Mouse (Mus musculus) E14TG2a.4 (cell line): ENCODE data around the gene Sf3a2.

Experiments used
- H3K27me3 ChIP-seq: 2 replicates; pipeline ENCODE4 v1.6.1; 2014; ENCODE audit warnings: low read length, control low read depth; ENCODE audit not compliant: insufficient read depth
- H3K36me3 ChIP-seq: 2 replicates; pipeline ENCODE4 v1.6.1; 2014; ENCODE audit warnings: low read length, control low read depth; ENCODE audit not compliant: insufficient read depth
- H3K4me1 ChIP-seq: replicated peaks from 2 replicates; pipeline ENCODE4 v1.6.1; 2014; ENCODE audit warnings: low read depth, low read length, control low read depth
- H3K4me3 ChIP-seq: replicated peaks from 2 replicates; pipeline ENCODE4 v1.5.1; 2014; ENCODE audit warnings: mild to moderate bottlenecking, low read length
- H3K9me3 ChIP-seq: 2 replicates; pipeline ENCODE4 v1.6.1; 2014; ENCODE audit warnings: low read length, control low read depth
- CTCF ChIP-seq: conservative IDR thresholded peaks from 2 replicates; pipeline ENCODE4 v1.5.1; 2014; ENCODE audit warnings: low read length
- NANOG ChIP-seq: IDR thresholded peaks from 2 replicates; pipeline ENCODE4 v1.6.1; 2014; ENCODE audit warnings: borderline replicate concordance, low read length, mixed read lengths
- POU5F1 ChIP-seq: IDR thresholded peaks from 2 replicates; pipeline ENCODE4 v1.6.1; 2014; ENCODE audit warnings: low read length, borderline replicate concordance

Sf3a2 gene

DNA sequence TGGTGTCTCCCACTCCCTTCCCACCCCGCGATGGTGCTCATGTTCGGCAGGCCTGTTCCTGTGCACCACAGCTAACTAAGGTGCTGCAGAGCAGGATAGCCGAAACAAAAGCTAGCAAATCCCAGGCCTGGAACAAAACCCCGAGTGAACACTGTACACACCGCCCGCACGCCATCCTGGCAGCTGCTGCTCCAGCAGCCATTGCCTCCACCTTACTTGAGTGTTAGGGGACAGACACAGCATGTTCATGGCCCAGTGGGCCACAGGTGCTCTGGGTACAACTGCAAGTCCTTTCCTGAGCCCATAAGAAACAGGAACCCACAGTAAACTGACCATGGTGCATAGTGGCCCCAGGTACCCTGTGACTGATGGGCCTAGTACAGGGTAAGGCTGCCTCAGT lies 3.2 kb upstream of the Sf3a2 start:
- TF ChIP-seq CTCF, result no peak
- no peak for TF ChIP-seq NANOG
- TF ChIP-seq POU5F1, result no peak
- Histone ChIP-seq H3K9me3 (no peaks in the 10 kb centered on the region), H3K27me3 (no peaks in the 10 kb centered on the region)

DNA sequence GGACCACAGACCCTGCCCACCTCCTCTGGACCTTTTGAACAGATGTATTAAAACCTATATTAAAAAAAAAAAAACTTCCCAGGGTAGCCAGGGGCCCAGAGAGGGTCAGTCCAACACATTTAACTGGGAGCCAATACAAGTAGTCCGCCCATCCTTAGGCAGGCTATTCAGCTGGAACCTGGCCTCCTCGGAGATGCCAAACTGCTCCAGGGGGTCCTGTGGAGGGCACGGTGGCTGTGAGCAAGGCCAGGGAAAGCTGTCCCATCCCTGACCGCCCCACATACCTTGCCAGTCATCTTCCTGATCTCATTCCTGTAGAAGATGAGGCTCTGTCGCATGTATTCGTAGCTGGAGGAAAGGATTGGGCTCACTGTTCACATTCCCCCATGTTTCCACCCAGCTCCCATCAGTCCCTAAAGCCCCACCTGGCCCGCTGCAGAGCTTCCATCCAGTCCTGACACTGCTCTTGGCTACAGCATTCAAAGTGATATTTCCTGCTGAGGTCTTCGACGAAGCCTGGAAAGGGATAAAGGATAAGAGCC lies 1.6 kb upstream of the Sf3a2 start:
- Histone ChIP-seq H3K4me1 (peaks cover 80% of the 10 kb centered on the region), H3K9me3 (no peaks in the 10 kb centered on the region), H3K27me3 (no peaks in the 10 kb centered on the region), H3K36me3 (peaks cover 71% of the 10 kb centered on the region), H3K4me3 (peak overlapping the region; percentile 90)
- no peak for TF ChIP-seq POU5F1
- TF ChIP-seq NANOG, result no peak
- TF ChIP-seq CTCF, result no peak

More for the DNA sequence above, 3.2 kb upstream of the Sf3a2 start:
- Histone ChIP-seq H3K4me3 (no peak overlapping the region), H3K36me3 (peaks cover 71% of the 10 kb centered on the region), H3K4me1 (peaks cover 78% of the 10 kb centered on the region)

DNA sequence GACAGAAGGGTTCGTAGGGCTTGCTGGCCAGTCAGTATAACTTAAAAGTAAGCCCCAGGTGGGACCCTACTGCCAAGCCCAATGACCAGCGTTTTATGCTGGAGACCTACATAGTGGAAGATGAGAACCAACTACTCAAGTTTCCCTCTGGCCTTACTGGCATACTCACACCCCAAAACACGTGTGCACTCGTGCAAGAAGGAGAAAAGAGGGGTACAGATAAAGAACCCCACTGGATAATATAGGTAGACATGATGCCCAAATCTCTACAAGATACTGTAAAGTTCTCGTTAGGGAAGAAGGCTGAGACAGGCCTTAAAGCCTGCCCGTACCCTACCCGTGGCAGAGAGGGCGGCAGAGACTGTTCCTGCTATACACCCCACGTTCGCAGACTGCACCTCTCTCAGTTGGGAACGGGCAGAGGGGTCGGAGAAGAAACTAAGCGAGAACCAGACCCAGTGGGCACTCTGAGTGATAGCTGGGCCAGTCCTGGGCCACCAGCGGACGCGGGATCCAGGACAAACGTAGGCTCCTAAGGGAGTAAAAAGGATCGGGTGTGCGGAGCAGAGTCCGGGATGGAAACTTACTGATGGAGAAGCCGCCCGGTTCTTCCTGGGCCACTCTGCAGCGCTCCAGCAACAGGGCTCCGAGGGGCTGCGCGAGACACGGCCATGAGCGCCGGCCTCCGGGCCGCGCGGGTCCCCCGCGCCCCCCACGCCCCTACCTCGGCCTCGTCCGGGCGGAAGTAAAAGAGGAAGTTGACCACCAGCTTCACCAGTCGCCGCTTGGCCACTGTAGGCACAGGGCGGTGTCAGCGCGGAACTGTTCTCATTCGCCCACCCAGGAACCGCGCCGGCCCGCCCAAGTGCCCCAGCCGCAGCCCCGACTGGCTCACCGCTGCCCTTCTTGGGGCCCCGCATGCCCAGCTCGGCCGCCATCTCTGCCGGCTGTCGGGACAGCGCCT lies 530 bp upstream of the Sf3a2 start:
- H3K36me3 ChIP-seq, result peaks cover 79% of the 10 kb centered on the region
- peaks cover 82% of the 10 kb centered on the region for H3K4me1 ChIP-seq
- H3K9me3 ChIP-seq, result no peaks in the 10 kb centered on the region
- no peaks in the 10 kb centered on the region for H3K27me3 ChIP-seq
- TF ChIP-seq CTCF, result no peak
- TF ChIP-seq NANOG, result no peak
- no peak for TF ChIP-seq POU5F1
- peak overlapping the region; percentile 90 for H3K4me3 ChIP-seq

DNA sequence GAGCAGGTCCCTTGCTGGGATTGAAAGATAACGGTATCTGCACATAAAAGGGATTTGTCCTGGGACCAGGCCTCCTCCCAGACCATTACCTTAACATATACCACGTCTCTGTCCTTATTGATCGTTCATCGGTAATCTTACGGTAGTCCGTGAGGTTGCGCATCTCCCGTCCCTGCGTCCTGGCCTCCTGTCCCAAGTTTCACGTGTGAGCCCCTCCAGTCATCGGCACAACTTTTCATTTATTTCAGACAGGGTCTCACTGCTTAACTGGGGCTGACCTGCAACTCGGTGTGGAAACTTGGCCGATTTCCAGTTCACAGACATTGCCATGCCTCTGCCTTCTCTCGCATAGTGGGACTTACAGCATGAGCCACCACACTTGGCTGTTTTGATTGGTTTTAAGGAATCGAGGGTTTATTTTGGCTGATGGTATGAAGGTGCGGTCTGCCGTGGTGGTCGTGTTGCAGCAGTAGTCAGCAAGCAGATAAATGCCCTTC lies 1.1 kb downstream of the Sf3a2 start:
- no peak for TF ChIP-seq POU5F1
- TF ChIP-seq NANOG, result no peak
- TF ChIP-seq CTCF, result no peak
- Histone ChIP-seq H3K4me1 (peaks cover 83% of the 10 kb centered on the region), H3K27me3 (no peaks in the 10 kb centered on the region), H3K4me3 (peak overlapping the region; percentile 90), H3K36me3 (peaks cover 79% of the 10 kb centered on the region), H3K9me3 (no peaks in the 10 kb centered on the region)

DNA sequence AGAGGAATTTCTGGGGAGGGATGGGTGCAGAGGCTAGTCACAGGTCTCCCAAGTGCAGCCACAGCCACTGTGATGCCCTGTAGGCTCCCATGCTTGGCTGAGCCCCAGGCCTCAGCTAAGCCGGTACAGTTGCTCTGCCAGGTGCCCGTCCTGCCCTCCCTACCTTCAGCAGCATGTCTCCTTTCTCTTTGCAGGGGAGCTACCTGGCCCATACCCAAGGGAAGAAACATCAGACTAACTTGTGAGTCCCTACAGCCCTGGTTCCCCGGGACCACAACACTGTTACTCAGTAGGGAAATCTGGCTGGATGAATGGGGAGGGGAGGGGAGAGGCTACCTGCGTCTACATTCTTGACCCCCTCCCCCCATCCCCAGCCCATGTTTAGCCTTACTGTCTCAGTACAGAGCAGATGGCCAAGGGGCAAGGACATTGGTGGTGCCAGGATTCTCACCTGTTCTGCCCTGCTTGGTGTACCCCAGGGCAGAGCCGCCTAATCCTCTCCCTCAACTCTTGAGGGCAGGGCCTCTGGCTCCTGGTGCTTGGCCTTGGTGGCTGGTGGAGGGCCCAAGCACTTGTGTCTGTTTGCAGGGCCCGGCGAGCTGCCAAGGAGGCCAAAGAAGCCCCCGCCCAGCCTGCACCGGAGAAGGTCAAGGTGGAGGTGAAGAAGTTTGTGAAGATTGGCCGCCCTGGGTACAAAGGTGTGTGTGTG lies 4.4 kb downstream of the Sf3a2 start:
- Histone ChIP-seq H3K9me3 (no peaks in the 10 kb centered on the region), H3K4me3 (peak overlapping the region; percentile 17; the same call in 1 of the 2 replicates), H3K36me3 (peaks cover 60% of the 10 kb centered on the region), H3K4me1 (peaks cover 77% of the 10 kb centered on the region), H3K27me3 (peaks cover 8% of the 10 kb centered on the region)
- TF ChIP-seq CTCF (no peak), POU5F1 (no peak), NANOG (no peak)

DNA sequence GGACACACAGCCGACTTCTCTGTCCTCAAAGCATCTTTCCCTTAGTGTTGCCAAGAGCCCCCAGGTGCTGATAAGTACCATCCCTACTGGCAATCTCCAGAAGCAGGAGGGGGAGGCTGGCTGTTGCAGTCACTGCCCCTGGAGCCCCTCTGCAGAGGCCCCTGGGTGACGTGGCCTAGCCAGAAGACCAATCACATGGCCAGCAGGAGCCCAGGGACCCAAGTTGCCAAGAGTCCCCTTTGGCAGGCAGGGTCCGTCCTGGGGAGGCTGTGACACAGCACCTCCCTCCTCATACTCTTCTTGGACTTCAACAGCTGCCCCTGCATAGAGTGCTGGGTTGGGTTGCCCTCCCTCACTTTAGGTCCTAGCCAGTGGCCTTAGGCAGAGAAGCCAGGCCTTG lies 5.0 kb downstream of the Sf3a2 start:
- H3K4me3 ChIP-seq, result no peak overlapping the region
- TF ChIP-seq CTCF, result no peak
- TF ChIP-seq NANOG, result no peak
- no peak for TF ChIP-seq POU5F1
- no peaks in the 10 kb centered on the region for H3K9me3 ChIP-seq
- H3K4me1 ChIP-seq, result peaks cover 81% of the 10 kb centered on the region
- peaks cover 8% of the 10 kb centered on the region for H3K27me3 ChIP-seq
- H3K36me3 ChIP-seq, result peaks cover 59% of the 10 kb centered on the region

DNA sequence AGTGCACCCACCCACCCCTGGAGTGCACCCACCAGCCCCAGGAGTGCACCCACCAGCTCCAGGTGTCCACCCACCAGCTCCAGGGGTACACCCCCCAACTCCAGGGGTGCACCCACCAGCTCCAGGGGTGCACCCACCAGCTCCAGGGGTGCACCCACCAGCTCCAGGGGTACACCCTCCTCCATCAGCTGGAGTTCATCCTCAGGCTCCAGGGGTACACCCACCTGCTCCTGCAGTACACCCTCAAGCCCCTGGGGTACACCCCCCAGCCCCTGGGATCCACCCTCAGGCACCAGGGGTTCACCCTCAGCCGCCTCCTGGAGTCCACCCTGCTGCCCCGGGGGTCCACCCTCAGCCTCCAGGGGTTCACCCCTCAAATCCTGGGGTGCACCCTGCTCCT lies 6.3 kb downstream of the Sf3a2 start:
- H3K36me3 ChIP-seq, result peaks cover 59% of the 10 kb centered on the region
- peaks cover 21% of the 10 kb centered on the region for H3K27me3 ChIP-seq
- H3K4me1 ChIP-seq, result peaks cover 93% of the 10 kb centered on the region
- no peaks in the 10 kb centered on the region for H3K9me3 ChIP-seq
- TF ChIP-seq POU5F1, result no peak
- no peak for TF ChIP-seq CTCF
- no peak for TF ChIP-seq NANOG
- H3K4me3 ChIP-seq, result no peak overlapping the region

DNA sequence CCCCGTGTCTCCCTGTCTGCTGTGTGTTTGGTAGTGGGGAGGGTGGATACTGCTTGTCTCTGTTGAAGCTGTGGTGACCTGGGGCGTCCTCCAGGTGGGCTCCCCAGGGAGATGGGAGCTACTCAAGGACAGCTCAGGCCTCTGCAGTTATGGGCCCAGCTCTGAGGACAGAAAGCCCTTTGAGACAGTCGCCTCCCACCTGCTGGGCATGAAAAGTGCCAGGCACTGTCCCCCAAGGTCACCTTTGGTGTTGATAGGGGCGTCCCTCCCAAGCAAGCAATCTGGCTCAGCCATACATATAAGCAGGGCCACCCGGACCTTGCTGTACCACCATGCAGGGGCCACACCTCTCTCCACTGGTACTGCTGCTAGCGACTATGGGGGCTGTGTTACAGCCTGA lies 6.9 kb downstream of the Sf3a2 start, which contains the start of gene Amh:
TSS of gene Amh (plus strand) at position 328 of the 400 bp plus-strand sequence.
- Histone ChIP-seq H3K36me3 (peaks cover 55% of the 10 kb centered on the region), H3K27me3 (peaks cover 26% of the 10 kb centered on the region), H3K9me3 (no peaks in the 10 kb centered on the region), H3K4me3 (peak within 1 kb of the TSS; percentile 84), H3K4me1 (peaks cover 93% of the 10 kb centered on the region)
- TF ChIP-seq POU5F1, result no peak
- TF ChIP-seq CTCF, result no peak
- no peak for TF ChIP-seq NANOG
